In the genomic region with DNA sequence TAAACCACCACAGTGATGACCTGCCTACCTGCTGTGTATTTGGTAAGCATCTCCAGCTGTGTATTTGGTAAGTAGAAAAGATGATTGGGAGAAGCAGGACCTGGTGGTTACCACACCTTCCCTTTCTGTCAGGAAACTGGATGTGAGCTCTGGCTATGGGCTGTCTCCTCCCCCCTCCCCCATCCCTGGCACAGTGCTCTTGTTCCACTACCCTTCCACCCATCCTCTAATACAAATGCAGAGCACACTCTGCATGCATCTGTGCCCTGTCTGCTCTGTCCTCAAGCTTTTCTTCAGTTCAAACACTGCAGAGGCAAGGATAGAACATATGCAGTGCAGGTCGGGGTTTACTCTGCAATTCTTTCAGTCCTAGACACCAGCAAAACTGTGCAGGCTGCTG, we compare ENCODE assay signal across 7 mouse cellular contexts. TPM values are rescaled to one million over a fixed set of nuclear protein-coding genes. Genes with fewer than 3 reads are reported as not detected.
DNase-seq lines count a peak whose midpoint lies in the region; ATAC-seq and TF ChIP-seq lines count a peak whose summit lies in the region.

No protein-coding gene starts in this region.

- H3K4me2 ChIP-seq in embryonic facial prominence, embryonic 12.5 days (replicated peaks), result 0 out of 2 replicates have a peak overlapping the region, but pooled peaks have one; percentile 11
- no peak overlapping the region; the same call in 1 of the 2 replicates for H3K4me2 ChIP-seq in hindbrain, embryonic 16.5 days (ENCODE audit: low read length)
- H3K4me2 ChIP-seq in midbrain, embryonic 16.5 days (ENCODE audit: low read length), result no peak overlapping the region

- H3K9ac ChIP-seq in embryonic facial prominence, embryonic 12.5 days, result 0 out of 2 replicates have a peak overlapping the region, but pooled peaks have one; percentile 24
- H3K9ac ChIP-seq in hindbrain, embryonic 16.5 days (ENCODE audit: low read depth, low read length), result 0 out of 2 replicates have a peak overlapping the region, but pooled peaks have one; percentile 14
- H3K9ac ChIP-seq in midbrain, embryonic 16.5 days (ENCODE audit: low read depth, low read length), result no peak overlapping the region

- no peak for ATAC-seq in embryonic facial prominence, embryonic 12.5 days (ENCODE audit: insufficient number of reproducible peaks, insufficient read depth, low FRiP score, low TSS enrichment)
- peak; percentile 59 for ATAC-seq in hindbrain, embryonic 16.5 days
- ATAC-seq in midbrain, embryonic 16.5 days, result peak; percentile 19; the same call in 1 of the 2 replicates

- intact Hi-C loops in left cerebral cortex, adult 2 months (cut with DNase I), result no loop called here
- intact Hi-C loops in left cerebral cortex, postnatal 36 days (cut with DNase I), result no loop called here

- H3K4me3 ChIP-seq in left cerebral cortex, adult 2 months, result peak overlapping the region; percentile 37
- no peak overlapping the region for H3K4me3 ChIP-seq in embryonic facial prominence, embryonic 12.5 days
- no peak overlapping the region for H3K4me3 ChIP-seq in hindbrain, embryonic 16.5 days (ENCODE audit: low read length)
- H3K4me3 ChIP-seq in midbrain, embryonic 16.5 days (ENCODE audit: low read depth, low read length), result no peak overlapping the region

- 47% methylated on average over 1 of the region's 1 CpGs for WGBS in embryonic facial prominence, embryonic 12.5 days
- 29% methylated on average over 1 of the region's 1 CpGs for WGBS in hindbrain, embryonic 16.5 days
- 50% methylated on average over 1 of the region's 1 CpGs for WGBS in midbrain, embryonic 16.5 days

- H3K9me3 ChIP-seq in embryonic facial prominence, embryonic 12.5 days, result no peaks in the 10 kb centered on the region
- H3K9me3 ChIP-seq in hindbrain, embryonic 16.5 days (ENCODE audit: control insufficient read depth, low read length), result no peaks in the 10 kb centered on the region
- no peaks in the 10 kb centered on the region for H3K9me3 ChIP-seq in midbrain, embryonic 16.5 days (replicated peaks; ENCODE audit: control insufficient read depth, low read length, poor library complexity, severe bottlenecking)

- TF ChIP-seq CTCF in left cerebral cortex, adult 2 months (IDR thresholded peaks at IDR 0.05), result no peak

- H3K27me3 ChIP-seq in embryonic facial prominence, embryonic 12.5 days, result no peaks in the 10 kb centered on the region
- H3K27me3 ChIP-seq in hindbrain, embryonic 16.5 days (replicated peaks; ENCODE audit: control insufficient read depth, insufficient read depth, low read length), result no peaks in the 10 kb centered on the region
- H3K27me3 ChIP-seq in midbrain, embryonic 16.5 days (ENCODE audit: control insufficient read depth, insufficient read depth, low read depth, low read length), result no peaks in the 10 kb centered on the region

- H3K4me1 ChIP-seq in embryonic facial prominence, embryonic 12.5 days, result peaks cover 26% of the 10 kb centered on the region
- no peaks in the 10 kb centered on the region for H3K4me1 ChIP-seq in hindbrain, embryonic 16.5 days (ENCODE audit: control insufficient read depth, insufficient read depth, low read depth, low read length)
- H3K4me1 ChIP-seq in midbrain, embryonic 16.5 days (ENCODE audit: control insufficient read depth, insufficient read depth, low read length), result peaks cover 12% of the 10 kb centered on the region; the same call in 1 of the 2 replicates

- H3K27ac ChIP-seq in left cerebral cortex, adult 2 months, result peak overlapping the region; percentile 87
- H3K27ac ChIP-seq in embryonic facial prominence, embryonic 12.5 days, result peak overlapping the region; percentile 72; the same call in 1 of the 2 replicates
- peak overlapping the region; percentile 13; the same call in 1 of the 2 replicates for H3K27ac ChIP-seq in hindbrain, embryonic 16.5 days (ENCODE audit: low read depth, low read length)
- peak overlapping the region; percentile 48; the same call in 1 of the 2 replicates for H3K27ac ChIP-seq in midbrain, embryonic 16.5 days (ENCODE audit: low read length)

- no peaks in the 10 kb centered on the region for H3K36me3 ChIP-seq in embryonic facial prominence, embryonic 12.5 days
- no peaks in the 10 kb centered on the region for H3K36me3 ChIP-seq in hindbrain, embryonic 16.5 days (ENCODE audit: control insufficient read depth, insufficient read depth, low read length)
- H3K36me3 ChIP-seq in midbrain, embryonic 16.5 days (ENCODE audit: control insufficient read depth, insufficient read depth, low read length), result no peaks in the 10 kb centered on the region

- no peak for DNase-seq in left cerebral cortex, adult 2 months (ENCODE audit: extremely low spot score in 1 of 2, low spot score in 2 of 2)
- DNase-seq in left cerebral cortex, postnatal 36 days (ENCODE audit: low spot score in 2 of 2), result no peak
- DNase-seq in spleen, adult 12 weeks (ENCODE audit: low spot score), result no peak
- DNase-seq in gastrocnemius, adult 8-10 months (ENCODE audit: low spot score in 2 of 2), result no peak

RNA-seq across cellular contexts. Expression of a gene that starts 19.8 kb away (rescaled TPM):
- not detected for total RNA-seq in left cerebral cortex, adult 2 months (2021)
- not detected for total RNA-seq in left cerebral cortex, postnatal 36 days (2021)
- polyA plus RNA-seq in embryonic facial prominence, embryonic 12.5 days (2016; fragmentation: Nextera tagmentation; extraction: Ambion mirVana), result not detected in 2 replicates
- polyA plus RNA-seq in hindbrain, embryonic 16.5 days (2015; fragmentation: Nextera tagmentation; extraction: Ambion mirVana), result not detected in 2 replicates
- not detected in 2 replicates for polyA plus RNA-seq in midbrain, embryonic 16.5 days (2015; fragmentation: Nextera tagmentation; extraction: Ambion mirVana)
- total RNA-seq in gastrocnemius, adult 8-10 months (2022), result not detected

Comparison
In these comparisons a context has a peak if more than half of its experiments do, and no peak if none do; other contexts are left out.
1. H3K27ac ChIP-seq: peak in every context shown above with its lines; median percentile 87 in left cerebral cortex, adult 2 months; 72 in embryonic facial prominence, embryonic 12.5 days; 48 in midbrain, embryonic 16.5 days; 13 in hindbrain, embryonic 16.5 days.